Mouse (Mus musculus) 416B (cell line): ENCODE measurements around the gene Mkln1.
"Not testable (repeated sequence)": the region's sequence is repeated elsewhere in the genome, so short reads cannot be mapped to it uniquely, and the experiment has no call there.

Experiments used
- DNase-seq: peaks from one replicate; pipeline ENCODE4 v3.0.0; 2011; ENCODE audit warnings: low read depth

Gene Mkln1

DNA sequence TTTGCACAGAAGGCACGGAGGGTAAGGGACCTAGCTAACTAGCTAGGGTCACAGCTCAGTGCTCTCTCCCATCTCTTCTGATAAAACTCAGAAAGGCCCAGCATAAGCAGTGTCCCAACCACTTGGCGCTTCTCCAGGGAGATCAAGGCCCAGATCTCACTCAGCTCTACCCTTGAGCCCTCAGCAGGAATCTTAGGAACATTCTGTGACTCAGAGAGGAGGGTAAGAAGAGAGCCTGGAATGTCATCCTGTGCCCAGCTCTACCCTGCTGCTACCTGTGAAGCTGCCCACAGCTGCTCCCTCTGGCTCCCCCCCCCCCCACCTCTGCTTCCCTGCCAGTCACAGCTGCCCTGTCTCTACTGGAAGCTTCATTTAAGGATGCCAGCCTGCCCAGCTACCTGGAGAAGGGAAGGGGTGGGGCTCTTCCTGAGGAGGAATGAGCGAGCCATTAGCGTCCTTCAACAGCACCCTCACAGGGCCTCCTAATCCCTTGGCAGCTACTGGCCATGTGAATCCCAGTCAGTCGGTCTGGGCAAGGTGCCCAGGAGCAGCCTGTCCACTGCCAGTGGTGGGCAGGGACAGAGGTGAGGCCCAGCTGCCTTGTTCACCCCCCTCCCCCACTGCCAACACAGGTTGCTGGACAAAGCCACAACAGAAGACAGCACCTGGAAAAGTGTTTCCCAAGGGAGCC lies 151.0 kb downstream of the Mkln1 start:
- no peak for DNase-seq

DNA sequence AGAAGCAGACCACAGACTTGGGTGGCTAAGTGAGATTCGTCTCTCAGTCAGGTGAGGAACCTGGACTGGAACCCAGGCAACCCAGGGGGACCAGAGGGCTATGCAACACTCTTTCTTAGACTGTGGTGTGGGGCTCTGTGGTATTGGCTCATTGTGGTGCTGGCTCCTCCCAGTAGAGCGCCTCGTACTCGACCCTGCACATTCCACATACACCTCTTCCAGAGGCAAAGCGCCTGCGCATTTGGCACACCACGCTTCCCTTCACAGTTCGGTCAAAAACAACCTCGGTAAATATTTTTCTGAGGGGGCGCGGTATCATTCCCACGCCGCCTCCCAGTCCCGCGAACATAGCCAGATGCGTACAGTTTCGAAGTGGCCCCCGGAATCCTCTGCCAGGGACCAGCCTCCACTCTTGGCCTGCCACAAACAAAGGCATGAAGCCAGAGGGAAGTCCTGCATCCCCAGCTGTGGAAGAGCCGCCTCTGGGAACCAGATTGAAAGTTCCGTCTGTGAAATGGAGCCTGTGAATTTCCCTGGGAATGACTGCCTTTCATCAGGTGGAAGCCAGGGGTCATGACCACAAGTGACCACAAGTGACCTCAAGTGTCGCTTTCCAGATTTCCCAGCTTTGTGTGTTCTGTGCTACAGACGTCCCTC lies 152.5 kb downstream of the Mkln1 start:
- DNase-seq, result no peak

DNA sequence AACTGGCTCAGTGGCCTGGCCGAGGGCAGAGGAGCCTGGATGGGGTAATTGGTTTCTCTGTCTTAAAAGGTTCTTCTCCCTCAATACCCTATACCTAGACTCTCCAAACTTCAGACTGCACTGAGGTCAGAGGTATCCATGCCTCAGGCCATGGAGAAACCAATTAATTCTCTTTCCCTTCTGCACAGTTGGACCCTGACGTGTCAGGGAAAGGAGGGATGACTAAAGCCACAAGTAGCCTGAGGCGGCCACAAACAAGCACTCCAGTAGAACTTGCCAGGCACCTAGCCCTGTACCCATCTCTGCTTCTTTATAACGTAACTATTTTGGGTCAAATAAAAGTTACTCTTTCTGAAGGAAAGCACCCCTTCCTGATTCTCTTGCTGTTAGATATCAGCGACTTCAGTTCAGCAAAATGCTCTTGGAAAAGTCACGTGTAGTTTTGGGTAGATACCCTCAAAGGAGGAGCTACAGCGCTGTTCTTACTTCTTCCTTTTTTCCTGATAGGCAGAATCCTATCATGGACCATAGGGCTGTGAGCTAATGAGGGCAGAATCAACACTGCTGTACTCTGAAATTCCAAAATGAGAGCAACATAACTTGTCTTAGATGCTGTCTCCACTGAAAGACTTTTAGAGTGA lies 158.0 kb downstream of the Mkln1 start:
- no peak for DNase-seq

DNA sequence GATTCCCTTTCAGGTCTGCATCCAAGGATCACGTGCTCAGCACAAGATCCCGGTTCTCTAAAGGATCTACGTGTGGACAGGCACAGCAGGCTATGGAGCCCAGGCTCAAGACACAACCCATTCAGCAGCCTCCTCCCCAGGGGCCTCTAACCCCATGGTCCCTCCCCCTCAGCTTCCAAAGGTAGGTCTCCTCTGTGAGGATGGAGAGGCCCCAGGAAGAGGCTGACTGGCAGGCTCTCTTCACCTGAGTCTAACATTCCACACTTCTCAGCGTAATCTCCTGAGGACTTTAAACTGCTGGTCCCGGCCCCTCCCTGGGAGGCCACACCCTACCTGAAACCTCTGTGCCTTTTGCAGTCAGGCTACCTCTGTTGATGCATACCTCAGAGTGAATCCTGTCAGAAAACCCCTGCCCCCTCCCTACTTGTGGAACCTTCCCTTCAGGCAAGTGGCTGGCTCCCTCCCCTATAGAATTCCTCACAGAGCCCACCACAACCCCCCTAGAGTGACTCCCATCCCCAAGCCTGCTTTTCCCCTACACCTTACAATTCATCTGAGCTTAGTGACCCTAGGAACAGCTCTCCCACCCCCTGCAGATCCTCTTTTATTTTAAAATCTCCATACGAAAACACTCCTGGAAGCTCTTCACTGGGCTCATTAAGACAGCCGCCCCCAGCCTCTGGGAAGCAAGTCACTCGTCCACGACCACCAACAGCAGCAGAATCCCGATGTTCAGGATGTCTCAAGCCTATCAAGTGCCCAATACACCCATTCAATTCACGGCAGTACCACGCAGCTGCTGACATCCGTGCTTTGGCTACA lies 161.8 kb downstream of the Mkln1 start:
- no peak for DNase-seq

DNA sequence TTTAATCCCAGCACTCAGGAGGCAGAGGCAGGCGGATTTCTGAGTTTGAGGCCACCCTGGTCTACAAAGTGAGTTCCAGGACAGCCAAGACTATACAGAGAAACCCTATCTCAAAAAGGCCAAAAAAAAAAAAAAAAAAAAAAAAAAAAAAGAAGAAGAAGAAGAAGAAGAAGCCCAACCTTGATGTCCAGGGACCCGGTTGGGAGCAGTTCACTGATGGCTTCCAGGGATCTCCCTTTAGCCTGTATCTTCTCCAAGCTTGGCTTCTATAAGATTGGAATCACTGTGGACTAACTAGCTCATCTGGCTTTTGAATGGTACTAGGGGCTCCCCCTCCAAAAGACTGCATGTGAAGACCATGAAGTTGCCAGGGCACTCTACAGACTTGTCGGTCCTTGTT lies 163.4 kb downstream of the Mkln1 start:
- DNase-seq, result not testable (repeated sequence)

DNA sequence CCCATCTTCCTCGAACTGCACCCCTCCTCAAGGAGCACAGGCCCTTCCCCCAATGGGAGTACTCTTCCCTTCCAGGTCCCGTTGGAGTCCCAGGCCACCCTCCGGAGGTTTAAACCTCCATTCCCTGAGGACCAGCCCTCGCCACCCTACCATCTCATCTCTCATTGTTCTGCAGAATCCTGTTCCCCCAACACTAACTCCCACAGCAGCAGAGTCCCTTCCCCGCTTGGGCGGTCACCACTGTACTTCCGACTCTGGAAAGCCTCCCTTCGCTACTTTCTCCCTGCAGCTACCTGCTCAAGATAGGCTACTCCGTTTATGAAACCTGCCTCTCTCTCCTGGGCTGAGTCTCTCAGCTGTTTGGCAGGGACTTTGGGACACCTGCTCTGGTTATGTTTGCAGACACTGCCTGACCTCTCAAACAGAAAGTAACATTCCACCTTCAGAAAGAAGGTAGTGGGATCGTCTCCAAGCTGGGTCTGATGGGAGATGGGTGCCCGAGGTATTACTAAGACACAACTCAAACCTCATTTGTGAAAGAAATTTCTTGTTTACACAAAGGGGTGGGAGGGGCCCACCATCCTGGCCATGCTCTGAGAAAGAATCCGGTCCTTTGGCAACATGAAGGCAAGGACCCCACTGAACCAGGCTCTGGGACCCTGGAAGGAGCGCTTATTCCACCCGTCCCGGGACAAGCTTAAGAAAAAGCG lies 164.0 kb downstream of the Mkln1 start:
- peak; percentile 6 for DNase-seq

DNA sequence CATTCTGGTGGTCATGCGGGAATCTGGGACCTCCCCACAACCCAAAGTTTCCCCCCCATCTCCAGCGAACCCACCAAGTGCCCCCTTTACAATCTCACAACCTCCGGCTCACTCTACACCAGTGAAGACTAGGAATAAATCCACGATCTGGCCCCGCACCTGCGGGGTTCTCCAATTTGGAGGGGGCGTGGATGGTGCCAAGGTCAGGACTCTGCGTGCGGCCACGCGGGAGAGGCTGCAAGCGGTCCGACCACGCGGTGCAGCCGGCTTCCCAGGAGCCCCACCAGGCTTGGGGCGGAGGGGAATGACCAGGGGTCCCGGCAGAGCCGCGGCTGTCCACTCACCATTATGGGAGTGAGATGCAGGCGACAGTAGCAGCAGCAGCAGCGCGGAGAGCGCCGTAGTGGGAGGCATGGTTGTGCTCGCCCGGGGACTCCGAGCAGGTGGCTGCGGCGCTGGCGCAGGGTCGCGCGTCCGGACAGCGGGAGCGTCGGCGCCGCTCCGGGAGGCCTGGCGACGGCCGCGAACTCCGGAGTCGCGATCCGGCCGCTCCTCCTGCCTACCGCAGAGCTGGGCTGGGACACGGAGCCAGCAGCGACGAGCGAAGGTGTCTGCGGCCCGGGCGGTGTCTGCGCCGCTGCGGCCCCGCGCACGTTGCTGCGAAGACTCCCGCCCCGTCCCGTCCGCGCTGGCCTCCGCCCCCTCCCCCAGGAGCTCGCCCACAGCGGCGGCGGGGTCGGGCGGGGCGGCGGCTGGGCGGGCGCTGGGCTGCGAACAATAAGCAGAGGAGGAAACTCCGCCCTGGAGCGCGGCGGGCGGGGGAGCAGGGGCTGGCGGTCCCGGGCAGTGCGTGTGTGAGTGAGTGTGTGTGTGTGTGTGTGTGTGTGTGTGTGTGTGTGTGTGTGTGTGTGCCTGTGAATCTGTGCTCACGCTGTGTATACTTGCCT lies 165.0 kb downstream of the Mkln1 start, which contains the start of gene Podxl:
Gene Podxl, minus strand, starts transcription at position 747 of the 947 bp plus-strand sequence.
- peak; percentile 79 for DNase-seq

DNA sequence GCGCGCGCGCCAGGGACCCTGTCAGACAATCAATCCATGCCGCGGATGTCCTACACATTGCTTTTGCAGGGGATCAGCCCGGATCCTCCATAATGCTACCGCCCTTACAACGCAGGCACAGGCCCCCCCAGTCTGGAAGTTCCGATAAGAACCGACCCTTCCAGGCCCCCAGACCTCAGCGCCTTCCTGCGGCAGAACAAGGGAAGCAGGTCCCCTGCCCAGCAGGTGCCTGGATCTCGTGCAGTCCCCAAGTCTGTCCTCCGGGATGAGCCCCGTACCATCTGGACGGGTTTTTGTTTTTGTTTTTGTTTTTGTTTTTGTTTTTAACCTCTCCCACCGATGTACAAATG lies 165.6 kb downstream of the Mkln1 start:
- DNase-seq, result no peak

DNA sequence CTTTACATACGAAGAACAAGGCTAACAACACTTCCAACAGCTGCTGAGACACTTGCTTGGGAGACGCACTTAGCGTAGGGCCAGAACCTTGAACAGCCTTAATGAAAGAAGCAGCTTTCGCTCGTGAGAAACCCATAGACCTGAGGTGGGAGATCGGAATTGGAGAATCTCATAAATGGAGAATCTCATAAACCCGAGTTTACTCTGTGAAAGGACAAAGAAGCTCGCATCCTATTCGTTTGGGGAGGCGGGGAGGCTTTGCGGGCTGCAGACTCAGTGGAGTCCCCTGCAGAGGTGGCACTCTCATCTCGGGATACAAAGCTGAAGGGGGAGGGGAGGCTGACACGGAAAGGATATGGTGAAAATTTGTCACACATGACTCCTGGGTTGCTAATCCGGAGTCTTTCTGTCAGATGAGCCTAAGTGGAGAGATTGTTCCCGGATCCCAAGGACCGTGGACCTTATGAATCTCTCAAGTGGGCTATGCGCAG lies 166.4 kb downstream of the Mkln1 start:
- DNase-seq, result no peak
